Mouse (Mus musculus) sigmoid colon, adult 10 weeks (tissue): Measurements from ENCODE around the gene 1110065P20Rik. TPM values are rescaled to one million over a fixed set of nuclear protein-coding genes. Genes with fewer than 3 reads are reported as not detected.

Source experiments
- polyA plus RNA-seq: library from polyadenylated mRNA; stranded (reverse); fragments of 350-450 nt; fragmentation: Illumina TruSeq; extraction: RNeasy Lipid Tissue Mini Kit (QIAGEN cat#74804); gene quantifications from one replicate; pipeline ENCODE4 v1.2.3, GENCODE M21; 2014; ENCODE audit warnings: low read depth, low replicate concordance

1110065P20Rik gene
- polyA plus RNA-seq: 1.2 TPM

GRCm38 (mm10) chr4:124850933-124851658 lies at the start of gene 1110065P20Rik:
TSS of gene 1110065P20Rik (minus strand) at chr4:124851196.

GRCm38 (mm10) chr4:124880599-124880998 lies 29.6 kb upstream of the 1110065P20Rik start, which contains the start of gene Epha10:
TSS of gene Epha10 (plus strand) at chr4:124880899.

GRCm38 (mm10) chr4:124861283-124862188 lies 10.5 kb upstream of the 1110065P20Rik start, which contains the start of gene Maneal:
TSS of gene Maneal (minus strand) at chr4:124862171.

GRCm38 (mm10) chr4:124850261-124850913 lies 609 bp downstream of the 1110065P20Rik start, which contains the start of gene Yrdc:
TSS of gene Yrdc (plus strand) at chr4:124850679.

GRCm38 (mm10) chr4:124801552-124802308 lies 49.3 kb downstream of the 1110065P20Rik start, which contains the start of gene Mtf1:
TSS of gene Mtf1 (plus strand) at chr4:124802104.

Other genes with a start within 250 kb of the 1110065P20Rik start
- gene 3100002H09Rik, start 240.4 kb downstream of the 1110065P20Rik start, polyA plus RNA-seq: not detected
- gene Pou3f1, start 194.4 kb downstream of the 1110065P20Rik start, polyA plus RNA-seq: not detected
- gene Utp11, start 157.6 kb downstream of the 1110065P20Rik start, polyA plus RNA-seq: 91.4 TPM
- not detected for gene Fhl3, start 150.5 kb downstream of the 1110065P20Rik start, polyA plus RNA-seq
- 33.8 TPM for gene Sf3a3, start 136.4 kb downstream of the 1110065P20Rik start, polyA plus RNA-seq
- 17.5 TPM for gene Inpp5b, start 109.3 kb downstream of the 1110065P20Rik start, polyA plus RNA-seq
- gene Mtf1, start 49.1 kb downstream of the 1110065P20Rik start, polyA plus RNA-seq: 15.1 TPM
- gene Yrdc, start 517 bp downstream of the 1110065P20Rik start, polyA plus RNA-seq: 21.5 TPM
- 0.25 TPM for gene Maneal, start 11.0 kb upstream of the 1110065P20Rik start, polyA plus RNA-seq
- not detected for gene Epha10, start 29.7 kb upstream of the 1110065P20Rik start, polyA plus RNA-seq
- 7.7 TPM for gene 9930104L06Rik, start 85.9 kb upstream of the 1110065P20Rik start, polyA plus RNA-seq
- gene Cdca8, start 88.1 kb upstream of the 1110065P20Rik start, polyA plus RNA-seq: 26.0 TPM
- 0.22 TPM for gene Rspo1, start 135.2 kb upstream of the 1110065P20Rik start, polyA plus RNA-seq
- gene Gnl2, start 165.4 kb upstream of the 1110065P20Rik start, polyA plus RNA-seq: 51.8 TPM
- not detected for gene Dnali1, start 214.5 kb upstream of the 1110065P20Rik start, polyA plus RNA-seq
- 14.0 TPM for gene Snip1, start 215.5 kb upstream of the 1110065P20Rik start, polyA plus RNA-seq
- gene Meaf6, start 233.9 kb upstream of the 1110065P20Rik start, polyA plus RNA-seq: 36.0 TPM